Mouse (Mus musculus) megakaryocyte, embryonic 14.5 days (primary cell): Measurements from ENCODE around the gene Dnase2a.

ENCODE experiments used
- FLI1 ChIP-seq: IDR thresholded peaks from 2 replicates; pipeline ENCODE4 v1.6.1; 2012; ENCODE audit warnings: low read length, inconsistent platforms, mixed read lengths
- GATA1 ChIP-seq: IDR thresholded peaks from 3 replicates; pipeline ENCODE4 v1.6.1; 2012; ENCODE audit warnings: mixed read lengths, low read length, inconsistent platforms, borderline replicate concordance

GRCm38 (mm10) chr8:84913960-84914359, 5.6 kb downstream of the Dnase2a start:
- no peak for TF ChIP-seq GATA1
- TF ChIP-seq FLI1: no peak
